Mouse (Mus musculus) kidney, postnatal 0 days (tissue): ENCODE measurements around the gene Rbm15b. TPM values are rescaled to one million over a fixed set of nuclear protein-coding genes. Genes with fewer than 3 reads are reported as not detected.

Experiments
- ATAC-seq: fragments of 200-750 bp; cut with Nextera tagmentation; replicated peaks from 2 replicates; pipeline ENCODE4 v1.8.0; 2017; ENCODE audit warnings: low read depth, moderate number of reproducible peaks, moderate TSS enrichment, moderate library complexity; ENCODE audit not compliant: low FRiP score
- DNase-seq: peaks from one replicate; pipeline ENCODE4 v3.0.0-alpha.2; 2016; ENCODE audit warnings: low spot score
- H3K27ac ChIP-seq: fragments of 300-500 bp; sonication (generic); 2 replicates; pipeline ENCODE4 v1.5.1; 2014; ENCODE audit warnings: mild to moderate bottlenecking
- H3K27me3 ChIP-seq: fragments of 300-500 bp; sonication (generic); 2 replicates; pipeline ENCODE4 v1.6.1; 2014; ENCODE audit warnings: low read length, mixed read lengths; ENCODE audit not compliant: insufficient read depth
- H3K36me3 ChIP-seq: fragments of 300-500 bp; sonication (generic); 2 replicates; pipeline ENCODE4 v1.6.1; 2014; ENCODE audit warnings: low read length, mixed read lengths; ENCODE audit not compliant: insufficient read depth
- H3K4me1 ChIP-seq: fragments of 300-500 bp; sonication (generic); replicated peaks from 2 replicates; pipeline ENCODE4 v1.6.1; 2014; ENCODE audit warnings: antibody characterized with exemption, low read length, mixed read lengths; ENCODE audit not compliant: insufficient read depth
- H3K4me2 ChIP-seq: fragments of 300-500 bp; sonication (generic); 2 replicates; pipeline ENCODE4 v1.6.1; 2014; ENCODE audit warnings: mild to moderate bottlenecking, low read length, moderate library complexity, mixed read lengths
- H3K4me3 ChIP-seq: fragments of 300-500 bp; sonication (generic); replicated peaks from 2 replicates; pipeline ENCODE4 v1.5.1; 2014; ENCODE audit warnings: low read depth, low read length
- H3K9ac ChIP-seq: fragments of 300-500 bp; sonication (generic); 2 replicates; pipeline ENCODE4 v1.6.1; 2014; ENCODE audit warnings: low read depth, low read length
- H3K9me3 ChIP-seq: fragments of 300-500 bp; sonication (generic); replicated peaks from 2 replicates; pipeline ENCODE4 v1.6.1; 2016; ENCODE audit warnings: low read length, inconsistent platforms, mixed read lengths
- CTCF ChIP-seq: IDR thresholded peaks from 2 replicates; pipeline ENCODE4 v1.5.1; 2016; ENCODE audit warnings: antibody characterized with exemption, low read depth, mild to moderate bottlenecking, moderate library complexity
- WGBS: fragments of 180-500 bp; shearing (Covaris S2); extraction: QIAGEN DNeasy Blood & Tissue Kit; methylation state at CpG from one replicate; pipeline ENCODE4 v1.1.7; 2014; 5-methylcytosine and 5-hydroxymethylcytosine counted together
- polyA plus RNA-seq: library from polyadenylated mRNA; unstranded; fragments of >200 nt; fragmentation: Nextera tagmentation; extraction: Ambion mirVana; gene quantifications from 2 replicates; pipeline ENCODE4 v1.2.1, GENCODE M21; 2015

The Rbm15b gene
- polyA plus RNA-seq, 1 experiment from 2014 or later, result 8.4 TPM

DNA sequence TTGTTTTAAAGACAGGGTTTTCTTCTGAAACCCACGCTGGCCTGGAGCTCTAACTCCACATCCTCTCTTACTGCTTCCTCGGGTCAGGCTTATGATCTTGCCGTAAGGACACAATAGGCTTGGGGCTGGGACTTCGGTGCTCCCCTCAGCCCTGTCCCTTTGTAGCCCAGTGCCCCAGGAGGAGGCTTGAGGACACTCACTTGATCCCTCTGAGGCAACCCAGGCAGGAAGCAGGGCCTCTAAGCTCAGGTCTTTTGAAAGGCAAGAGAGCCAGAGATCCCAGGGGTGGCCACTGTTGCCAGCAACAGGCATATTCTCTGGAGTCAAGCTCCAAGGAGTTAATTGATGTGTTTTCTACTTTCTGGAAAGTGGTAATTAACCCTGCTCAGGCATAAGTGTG is 7.8 kb downstream of the Rbm15b start:
- WGBS, result 70% methylated on average over 4 of the region's 4 CpGs
- Histone ChIP-seq H3K36me3 (peaks cover 51% of the 10 kb centered on the region), H3K4me3 (no peak overlapping the region), H3K27me3 (no peaks in the 10 kb centered on the region), H3K4me1 (peaks cover 9% of the 10 kb centered on the region), H3K27ac (no peak overlapping the region), H3K9me3 (no peaks in the 10 kb centered on the region), H3K4me2 (no peak overlapping the region), H3K9ac (no peak overlapping the region)
- TF ChIP-seq CTCF, result no peak
- DNase-seq (no peak), ATAC-seq (no peak)

GRCm38 (mm10) chr9:106876666-106877065 is 10.6 kb downstream of the Rbm15b start:
- DNase-seq (no peak), ATAC-seq (no peak)
- Histone ChIP-seq H3K4me1 (no peaks in the 10 kb centered on the region), H3K9me3 (no peaks in the 10 kb centered on the region), H3K9ac (no peak overlapping the region), H3K4me2 (no peak overlapping the region), H3K4me3 (no peak overlapping the region), H3K27ac (no peak overlapping the region), H3K36me3 (peaks cover 43% of the 10 kb centered on the region), H3K27me3 (no peaks in the 10 kb centered on the region)
- 57% methylated on average over 3 of the region's 3 CpGs for WGBS
- no peak for TF ChIP-seq CTCF

GRCm38 (mm10) chr9:106874216-106874615 is 13.0 kb downstream of the Rbm15b start:
- DNase-seq, result no peak
- Histone ChIP-seq H3K9me3 (no peaks in the 10 kb centered on the region), H3K27ac (no peak overlapping the region), H3K9ac (no peak overlapping the region), H3K4me2 (no peak overlapping the region), H3K36me3 (peaks cover 43% of the 10 kb centered on the region), H3K4me3 (no peak overlapping the region), H3K4me1 (no peaks in the 10 kb centered on the region), H3K27me3 (no peaks in the 10 kb centered on the region)
- no peak for ATAC-seq
- no peak for TF ChIP-seq CTCF
- WGBS, result 84% methylated on average over 5 of the region's 5 CpGs

DNA sequence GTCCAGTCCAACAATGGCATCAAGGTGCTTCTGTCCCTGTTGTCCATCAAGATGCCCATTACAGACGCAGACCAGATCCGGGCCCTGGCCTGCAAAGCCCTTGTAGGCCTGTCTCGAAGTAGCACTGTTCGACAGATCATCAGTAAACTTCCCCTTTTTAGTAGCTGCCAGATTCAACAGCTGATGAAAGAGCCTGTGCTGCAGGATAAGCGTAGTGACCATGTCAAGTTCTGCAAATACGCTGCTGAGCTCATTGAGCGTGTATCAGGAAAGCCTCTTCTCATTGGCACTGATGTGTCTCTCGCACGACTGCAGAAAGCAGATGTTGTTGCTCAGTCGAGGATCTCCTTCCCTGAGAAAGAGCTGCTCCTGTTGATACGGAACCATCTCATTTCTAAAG is 29.2 kb downstream of the Rbm15b start:
- 92% methylated on average over 11 of the region's 11 CpGs for WGBS
- no peak for DNase-seq

GRCm38 (mm10) chr9:106856664-106857063 is 30.6 kb downstream of the Rbm15b start:
- ATAC-seq (no peak), DNase-seq (no peak)
- no peak overlapping the region for H3K27ac ChIP-seq
- H3K36me3 ChIP-seq, result peaks cover 52% of the 10 kb centered on the region
- no peaks in the 10 kb centered on the region for H3K9me3 ChIP-seq
- no peak overlapping the region for H3K4me2 ChIP-seq
- H3K4me1 ChIP-seq, result no peaks in the 10 kb centered on the region
- WGBS, result 89% methylated on average over 3 of the region's 3 CpGs
- TF ChIP-seq CTCF, result peak; percentile 24; the same call in 1 of the 2 replicates
- no peak overlapping the region for H3K9ac ChIP-seq
- H3K4me3 ChIP-seq, result no peak overlapping the region
- no peaks in the 10 kb centered on the region for H3K27me3 ChIP-seq

More for the DNA sequence above, 29.2 kb downstream of the Rbm15b start:
- Histone ChIP-seq H3K36me3 (peaks cover 52% of the 10 kb centered on the region), H3K4me3 (no peak overlapping the region), H3K4me1 (no peaks in the 10 kb centered on the region), H3K9ac (no peak overlapping the region), H3K4me2 (no peak overlapping the region), H3K27ac (no peak overlapping the region), H3K9me3 (no peaks in the 10 kb centered on the region), H3K27me3 (no peaks in the 10 kb centered on the region)
- no peak for TF ChIP-seq CTCF
- no peak for ATAC-seq

GRCm38 (mm10) chr9:106842800-106843199 is 44.4 kb downstream of the Rbm15b start:
- Histone ChIP-seq H3K27ac (no peak overlapping the region), H3K4me1 (no peaks in the 10 kb centered on the region), H3K4me3 (no peak overlapping the region), H3K36me3 (peaks cover 41% of the 10 kb centered on the region), H3K27me3 (no peaks in the 10 kb centered on the region), H3K4me2 (no peak overlapping the region), H3K9me3 (no peaks in the 10 kb centered on the region), H3K9ac (no peak overlapping the region)
- WGBS, result 94% methylated on average over 6 of the region's 6 CpGs
- no peak for ATAC-seq
- no peak for DNase-seq
- TF ChIP-seq CTCF, result no peak

GRCm38 (mm10) chr9:106840569-106840968 is 46.7 kb downstream of the Rbm15b start:
- ATAC-seq, result no peak
- no peak overlapping the region for H3K27ac ChIP-seq
- DNase-seq, result peak; percentile 9
- peaks cover 44% of the 10 kb centered on the region for H3K36me3 ChIP-seq
- TF ChIP-seq CTCF, result peak; percentile 54
- no peaks in the 10 kb centered on the region for H3K4me1 ChIP-seq
- H3K4me2 ChIP-seq, result no peak overlapping the region
- no peak overlapping the region for H3K9ac ChIP-seq
- H3K27me3 ChIP-seq, result no peaks in the 10 kb centered on the region
- WGBS, result 100% methylated on average over 1 of the region's 1 CpGs
- no peak overlapping the region for H3K4me3 ChIP-seq
- no peaks in the 10 kb centered on the region for H3K9me3 ChIP-seq

Other genes starting within 250 kb of the Rbm15b start
- gene Grm2, start 231.3 kb downstream of the Rbm15b start, polyA plus RNA-seq, result not detected in 2 replicates
- 100 and 104 TPM in 2 replicates for gene Tex264, start 201.5 kb downstream of the Rbm15b start, polyA plus RNA-seq
- 2.7 and 3.2 TPM in 2 replicates for gene Rad54l2, start 98.2 kb downstream of the Rbm15b start, polyA plus RNA-seq
- 7.9 and 10.1 TPM in 2 replicates for gene Dcaf1, start 65.6 kb downstream of the Rbm15b start, polyA plus RNA-seq
- 240 and 245 TPM in 2 replicates for gene Manf, start 4.6 kb upstream of the Rbm15b start, polyA plus RNA-seq